In the genomic region with DNA sequence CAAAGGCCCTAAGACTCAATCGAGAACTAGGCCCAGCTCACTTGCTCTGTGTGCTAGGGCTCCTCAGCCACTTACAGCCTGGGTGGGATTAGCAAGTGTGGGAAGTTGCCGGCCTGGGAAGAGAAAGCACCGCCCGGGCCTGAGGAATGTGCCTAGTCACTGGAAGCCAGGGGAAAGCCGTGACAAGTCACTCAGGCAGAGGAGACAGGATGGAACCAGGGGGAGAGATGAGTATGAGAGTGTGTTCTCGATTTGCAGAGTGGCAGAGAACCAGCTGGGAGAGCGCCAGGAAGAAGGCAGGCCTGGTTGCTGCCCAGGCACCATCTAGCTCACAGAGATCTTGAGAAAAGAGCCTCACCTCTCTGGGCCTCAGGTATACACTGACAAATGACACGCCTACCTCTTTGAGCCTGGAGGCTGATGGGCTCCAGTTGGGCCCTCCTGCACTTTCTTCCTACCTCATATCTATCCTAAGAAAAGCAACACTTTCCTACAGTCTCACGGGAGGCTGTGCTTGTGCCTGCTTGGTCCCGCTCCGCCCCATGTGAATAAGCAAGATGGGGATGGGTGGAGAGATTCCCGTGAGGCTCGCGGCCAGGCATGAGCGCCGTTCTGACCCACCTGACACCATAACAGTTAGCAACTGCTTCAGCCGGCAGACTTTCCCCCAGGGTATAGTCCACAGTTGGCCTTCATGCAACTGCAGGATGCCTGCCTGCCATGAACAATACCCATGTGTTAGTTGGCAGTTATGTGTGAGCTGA, we compare ENCODE assay signal across 8 mouse cellular contexts.
DNase-seq lines count a peak whose midpoint lies in the region; ATAC-seq lines count a peak whose summit lies in the region.

No protein-coding gene starts in this region.

- WGBS in embryonic facial prominence, embryonic 13.5 days = 55% methylated on average over 17 of the region's 17 CpGs
- WGBS in heart, embryonic 16.5 days = 52% methylated on average over 17 of the region's 17 CpGs
- WGBS in limb, embryonic 10.5 days = 68% methylated on average over 17 of the region's 17 CpGs

- no peaks in the 10 kb centered on the region for H3K27me3 ChIP-seq in megakaryocyte, embryonic 14.5 days (replicated peaks)
- no peaks in the 10 kb centered on the region for H3K27me3 ChIP-seq in embryonic facial prominence, embryonic 13.5 days
- no peaks in the 10 kb centered on the region for H3K27me3 ChIP-seq in heart, embryonic 16.5 days (ENCODE audit: control insufficient read depth, insufficient read depth, low read length)
- no peaks in the 10 kb centered on the region for H3K27me3 ChIP-seq in limb, embryonic 10.5 days (ENCODE audit: low read depth, poor library complexity, severe bottlenecking)

- no peak for ATAC-seq in megakaryocyte, adult 5-6 weeks (ENCODE audit: poor library complexity, severe bottlenecking)
- ATAC-seq in embryonic facial prominence, embryonic 13.5 days (ENCODE audit: insufficient number of reproducible peaks, insufficient read depth, low FRiP score, low TSS enrichment, low read depth) = peak; percentile 50; the same call in 1 of the 2 replicates
- ATAC-seq in heart, embryonic 16.5 days (replicated peaks; ENCODE audit: extremely low read depth, insufficient read depth, low FRiP score) = peak; percentile 61; the same call in 1 of the 2 replicates
- ATAC-seq in megakaryocyte progenitor cell, adult 5-6 weeks (replicated peaks; ENCODE audit: poor library complexity) = no peak

- H3K4me1 ChIP-seq in megakaryocyte, embryonic 14.5 days = peaks cover 95% of the 10 kb centered on the region
- H3K4me1 ChIP-seq in embryonic facial prominence, embryonic 13.5 days = peaks cover 19% of the 10 kb centered on the region
- peaks cover 32% of the 10 kb centered on the region for H3K4me1 ChIP-seq in heart, embryonic 16.5 days (ENCODE audit: control insufficient read depth, insufficient read depth, low read length)
- peaks cover 24% of the 10 kb centered on the region for H3K4me1 ChIP-seq in limb, embryonic 10.5 days

- H3K9ac ChIP-seq in embryonic facial prominence, embryonic 13.5 days = 0 out of 2 replicates have a peak overlapping the region, but pooled peaks have one; percentile 41
- peak overlapping the region; percentile 49; the same call in 1 of the 2 replicates for H3K9ac ChIP-seq in heart, embryonic 16.5 days (ENCODE audit: low read length)

- no peaks in the 10 kb centered on the region for H3K9me3 ChIP-seq in megakaryocyte, embryonic 14.5 days
- no peaks in the 10 kb centered on the region for H3K9me3 ChIP-seq in embryonic facial prominence, embryonic 13.5 days
- H3K9me3 ChIP-seq in heart, embryonic 16.5 days (replicated peaks; ENCODE audit: control insufficient read depth, low read length) = no peaks in the 10 kb centered on the region
- H3K9me3 ChIP-seq in limb, embryonic 10.5 days (replicated peaks) = no peaks in the 10 kb centered on the region

- H3K36me3 ChIP-seq in megakaryocyte, embryonic 14.5 days (replicated peaks; ENCODE audit: low read length) = peaks cover 87% of the 10 kb centered on the region
- H3K36me3 ChIP-seq in embryonic facial prominence, embryonic 13.5 days = peaks cover 15% of the 10 kb centered on the region; the same call in 1 of the 2 replicates
- no peaks in the 10 kb centered on the region for H3K36me3 ChIP-seq in heart, embryonic 16.5 days (ENCODE audit: control insufficient read depth, insufficient read depth)
- H3K36me3 ChIP-seq in limb, embryonic 10.5 days = peaks cover 36% of the 10 kb centered on the region

- H3K27ac ChIP-seq in embryonic facial prominence, embryonic 13.5 days = peak overlapping the region; percentile 70
- H3K27ac ChIP-seq in heart, embryonic 16.5 days (ENCODE audit: low read length) = peak overlapping the region; percentile 83
- peak overlapping the region; percentile 73 for H3K27ac ChIP-seq in limb, embryonic 10.5 days

- peak; percentile 83 for DNase-seq in adipocyte (ENCODE audit: low spot score)
- no peak for DNase-seq in limb, embryonic 10.5 days (ENCODE audit: low spot score)
- DNase-seq in naive thymus-derived CD4-positive, alpha-beta T cell, adult 2 months (ENCODE audit: low read depth) = peak; percentile 50

- H3K4me2 ChIP-seq in embryonic facial prominence, embryonic 13.5 days = no peak overlapping the region
- no peak overlapping the region for H3K4me2 ChIP-seq in heart, embryonic 16.5 days (ENCODE audit: low read depth, low read length)

- peak overlapping the region; percentile 75 for H3K4me3 ChIP-seq in megakaryocyte, embryonic 14.5 days (replicated peaks)
- no peak overlapping the region for H3K4me3 ChIP-seq in embryonic facial prominence, embryonic 13.5 days
- no peak overlapping the region for H3K4me3 ChIP-seq in heart, embryonic 16.5 days (ENCODE audit: low read length)
- no peak overlapping the region for H3K4me3 ChIP-seq in limb, embryonic 10.5 days

Comparison
In these comparisons a context has a peak if more than half of its experiments do, and no peak if none do; other contexts are left out.
1. ATAC-seq: peak in embryonic facial prominence, embryonic 13.5 days (single experiment) and heart, embryonic 16.5 days (single experiment); none in megakaryocyte, adult 5-6 weeks (single experiment) and megakaryocyte progenitor cell, adult 5-6 weeks (single experiment).
2. Peak in every context shown above with its lines, with median percentiles within 50 percentile points of each other: H3K27ac ChIP-seq.